Mouse (Mus musculus) stomach, embryonic 15.5 days (tissue): ENCODE data around the gene Mien1. TPM values are rescaled to one million over a fixed set of nuclear protein-coding genes. Genes with fewer than 3 reads are reported as not detected.

Experiments
- ATAC-seq: fragments of 200-750 bp; cut with Nextera tagmentation; 2 replicates; pipeline ENCODE4 v1.8.0; 2017; ENCODE audit warnings: low read depth, moderate number of reproducible peaks, moderate TSS enrichment; ENCODE audit not compliant: insufficient read depth, low FRiP score
- H3K27ac ChIP-seq: fragments of 300-500 bp; sonication (generic); 2 replicates; pipeline ENCODE4 v1.5.1; 2015; ENCODE audit warnings: mild to moderate bottlenecking, inconsistent platforms
- H3K27me3 ChIP-seq: fragments of 300-500 bp; sonication (generic); replicated peaks from 2 replicates; pipeline ENCODE4 v1.6.1; 2015; ENCODE audit warnings: inconsistent platforms
- H3K36me3 ChIP-seq: fragments of 300-500 bp; sonication (generic); 2 replicates; pipeline ENCODE4 v1.6.1; 2015; ENCODE audit warnings: inconsistent platforms
- H3K4me1 ChIP-seq: fragments of 300-500 bp; sonication (generic); 2 replicates; pipeline ENCODE4 v1.6.1; 2015; ENCODE audit warnings: inconsistent platforms
- H3K4me2 ChIP-seq: fragments of 300-500 bp; sonication (generic); 2 replicates; pipeline ENCODE4 v1.6.1; 2015; ENCODE audit warnings: mild to moderate bottlenecking, inconsistent platforms
- H3K4me3 ChIP-seq: fragments of 300-500 bp; sonication (generic); replicated peaks from 2 replicates; pipeline ENCODE4 v1.5.1; 2015; ENCODE audit warnings: inconsistent platforms
- H3K9ac ChIP-seq: fragments of 300-500 bp; sonication (generic); 2 replicates; pipeline ENCODE4 v1.6.1; 2015; ENCODE audit warnings: inconsistent platforms
- H3K9me3 ChIP-seq: fragments of 300-500 bp; sonication (generic); 2 replicates; pipeline ENCODE4 v1.6.1; 2016; ENCODE audit warnings: inconsistent platforms
- WGBS: fragments of 180-500 bp; shearing (Covaris S2); methylation state at CpG from one replicate; pipeline ENCODE4 v1.1.7; 2015; 5-methylcytosine and 5-hydroxymethylcytosine counted together
- polyA plus RNA-seq: library from polyadenylated mRNA; unstranded; fragments of >200 nt; fragmentation: Nextera tagmentation; extraction: Ambion mirVana; gene quantifications from 2 replicates; pipeline ENCODE4 v1.2.1, GENCODE M21; 2015

Mien1 gene
- 137 and 142 TPM in 2 replicates for polyA plus RNA-seq

- Histone ChIP-seq H3K27me3 (no peaks in the 10 kb centered on the region), H3K4me1 (peaks cover 8% of the 10 kb centered on the region), H3K9ac (peak within 1 kb of the TSS; percentile 26; the same call in 1 of the 2 replicates), H3K36me3 (peaks cover 28% of the 10 kb centered on the region), H3K9me3 (no peaks in the 10 kb centered on the region), H3K4me3 (peak within 1 kb of the TSS; percentile 71), H3K27ac (peak within 1 kb of the TSS; percentile 84), H3K4me2 (peak within 1 kb of the TSS; percentile 84)
- ATAC-seq = peak; percentile 95
- WGBS = 1% methylated on average over 43 of the region's 43 CpGs
These were observed at the start of gene Mien1 for GRCm38 (mm10) chr11:98438331-98439158. Gene Mien1, minus strand, starts transcription at chr11:98438991.

GRCm38 (mm10) chr11:98487526-98488040, 48.8 kb upstream of the Mien1 start:
- no peak overlapping the region for H3K4me3 ChIP-seq

GRCm38 (mm10) chr11:98485749-98486148, 47.0 kb upstream of the Mien1 start:
- H3K27me3 ChIP-seq = no peaks in the 10 kb centered on the region
- H3K4me2 ChIP-seq = no peak overlapping the region
- H3K9ac ChIP-seq = no peak overlapping the region
- no peak for ATAC-seq
- no peak overlapping the region for H3K4me3 ChIP-seq
- H3K9me3 ChIP-seq = no peaks in the 10 kb centered on the region
- no peaks in the 10 kb centered on the region for H3K4me1 ChIP-seq
- H3K36me3 ChIP-seq = no peaks in the 10 kb centered on the region
- WGBS = 86% methylated on average over 2 of the region's 2 CpGs
- H3K27ac ChIP-seq = no peak overlapping the region

More at GRCm38 (mm10) chr11:98487526-98488040, 48.8 kb upstream of the Mien1 start:
- 65% methylated on average over 5 of the region's 5 CpGs for WGBS
- Histone ChIP-seq H3K4me2 (no peak overlapping the region), H3K36me3 (no peaks in the 10 kb centered on the region), H3K27ac (no peak overlapping the region), H3K9me3 (no peaks in the 10 kb centered on the region), H3K9ac (no peak overlapping the region), H3K27me3 (no peaks in the 10 kb centered on the region), H3K4me1 (no peaks in the 10 kb centered on the region)
- no peak for ATAC-seq

- H3K27ac ChIP-seq = no peak overlapping the region
- WGBS = 74% methylated on average over 10 of the region's 10 CpGs
- no peaks in the 10 kb centered on the region for H3K9me3 ChIP-seq
- H3K27me3 ChIP-seq = no peaks in the 10 kb centered on the region
- no peak overlapping the region for H3K9ac ChIP-seq
- H3K4me2 ChIP-seq = no peak overlapping the region
- no peak overlapping the region for H3K4me3 ChIP-seq
- H3K36me3 ChIP-seq = no peaks in the 10 kb centered on the region
- ATAC-seq = no peak
- no peaks in the 10 kb centered on the region for H3K4me1 ChIP-seq
These were observed 43.3 kb upstream of the Mien1 start for GRCm38 (mm10) chr11:98482067-98482466.

GRCm38 (mm10) chr11:98481231-98481630, 42.4 kb upstream of the Mien1 start:
- Histone ChIP-seq H3K9ac (no peak overlapping the region), H3K27me3 (no peaks in the 10 kb centered on the region), H3K9me3 (no peaks in the 10 kb centered on the region), H3K4me1 (no peaks in the 10 kb centered on the region), H3K4me3 (no peak overlapping the region), H3K4me2 (no peak overlapping the region), H3K27ac (no peak overlapping the region), H3K36me3 (no peaks in the 10 kb centered on the region)
- 69% methylated on average over 6 of the region's 6 CpGs for WGBS
- no peak for ATAC-seq

GRCm38 (mm10) chr11:98479940-98480497, 41.2 kb upstream of the Mien1 start:
- no peak overlapping the region for H3K9ac ChIP-seq
- no peak for ATAC-seq
- H3K27ac ChIP-seq = no peak overlapping the region
- no peaks in the 10 kb centered on the region for H3K4me1 ChIP-seq
- no peaks in the 10 kb centered on the region for H3K9me3 ChIP-seq
- no peaks in the 10 kb centered on the region for H3K36me3 ChIP-seq
- H3K4me3 ChIP-seq = no peak overlapping the region
- no peak overlapping the region for H3K4me2 ChIP-seq
- WGBS = 83% methylated on average over 12 of the region's 12 CpGs
- no peaks in the 10 kb centered on the region for H3K27me3 ChIP-seq

GRCm38 (mm10) chr11:98479026-98479939, 40.5 kb upstream of the Mien1 start:
- Histone ChIP-seq H3K27me3 (no peaks in the 10 kb centered on the region), H3K27ac (no peak overlapping the region), H3K4me3 (no peak overlapping the region), H3K9ac (no peak overlapping the region), H3K4me2 (no peak overlapping the region), H3K36me3 (no peaks in the 10 kb centered on the region), H3K4me1 (no peaks in the 10 kb centered on the region), H3K9me3 (no peaks in the 10 kb centered on the region)
- no peak for ATAC-seq
- WGBS = 84% methylated on average over 13 of the region's 13 CpGs

- no peak overlapping the region for H3K4me3 ChIP-seq
- no peaks in the 10 kb centered on the region for H3K36me3 ChIP-seq
- H3K27me3 ChIP-seq = no peaks in the 10 kb centered on the region
- WGBS = 58% methylated on average over 14 of the region's 14 CpGs
- no peaks in the 10 kb centered on the region for H3K9me3 ChIP-seq
- no peak overlapping the region for H3K4me2 ChIP-seq
- no peaks in the 10 kb centered on the region for H3K4me1 ChIP-seq
- H3K9ac ChIP-seq = no peak overlapping the region
- ATAC-seq = no peak
- no peak overlapping the region for H3K27ac ChIP-seq
These were observed 38.4 kb upstream of the Mien1 start for GRCm38 (mm10) chr11:98477011-98477701.

- ATAC-seq = no peak
- no peaks in the 10 kb centered on the region for H3K36me3 ChIP-seq
- H3K9ac ChIP-seq = no peak overlapping the region
- 66% methylated on average over 4 of the region's 4 CpGs for WGBS
- H3K27me3 ChIP-seq = no peaks in the 10 kb centered on the region
- no peak overlapping the region for H3K4me2 ChIP-seq
- H3K4me1 ChIP-seq = no peaks in the 10 kb centered on the region
- no peak overlapping the region for H3K27ac ChIP-seq
- H3K4me3 ChIP-seq = no peak overlapping the region
- no peaks in the 10 kb centered on the region for H3K9me3 ChIP-seq
These were observed 37.6 kb upstream of the Mien1 start for GRCm38 (mm10) chr11:98476434-98476807.

- no peak for ATAC-seq
- H3K27me3 ChIP-seq = no peaks in the 10 kb centered on the region
- H3K27ac ChIP-seq = no peak overlapping the region
- no peaks in the 10 kb centered on the region for H3K9me3 ChIP-seq
- no peaks in the 10 kb centered on the region for H3K36me3 ChIP-seq
- no peak overlapping the region for H3K9ac ChIP-seq
- 88% methylated on average over 9 of the region's 9 CpGs for WGBS
- no peaks in the 10 kb centered on the region for H3K4me1 ChIP-seq
- no peak overlapping the region for H3K4me2 ChIP-seq
- H3K4me3 ChIP-seq = no peak overlapping the region
These were observed 37.0 kb upstream of the Mien1 start for GRCm38 (mm10) chr11:98475630-98476433.

GRCm38 (mm10) chr11:98474967-98475366, 36.2 kb upstream of the Mien1 start:
- no peak overlapping the region for H3K27ac ChIP-seq
- no peak overlapping the region for H3K4me3 ChIP-seq
- 84% methylated on average over 11 of the region's 11 CpGs for WGBS
- no peak for ATAC-seq
- no peaks in the 10 kb centered on the region for H3K4me1 ChIP-seq
- no peaks in the 10 kb centered on the region for H3K9me3 ChIP-seq
- no peak overlapping the region for H3K9ac ChIP-seq
- H3K36me3 ChIP-seq = no peaks in the 10 kb centered on the region
- no peaks in the 10 kb centered on the region for H3K27me3 ChIP-seq
- no peak overlapping the region for H3K4me2 ChIP-seq
